Mouse (Mus musculus) inflammation-experienced regulatory T-cells, adult 6 months (primary cell): ENCODE data around the gene Camk2b. TPM values are rescaled to one million over a fixed set of nuclear protein-coding genes. Genes with fewer than 3 reads are reported as not detected.
"Not testable (repeated sequence)": the region's sequence is repeated elsewhere in the genome, so short reads cannot be mapped to it uniquely, and the experiment has no call there.

Experiments
- ATAC-seq: one replicate; pipeline ENCODE4 v1.8.0; 2017
- polyA plus RNA-seq, 3 experiments: library from polyadenylated mRNA; unstranded; fragments of 100-300 nt; shearing (Covaris generic); gene quantifications; one replicate each; pipeline ENCODE4 v1.2.1; 2017

The Camk2b gene
- polyA plus RNA-seq: 10 to 100 TPM in 2 of 3 experiments, 1 to 10 TPM in 1; 5.3 to 16.7 (median 11.0) TPM

DNA sequence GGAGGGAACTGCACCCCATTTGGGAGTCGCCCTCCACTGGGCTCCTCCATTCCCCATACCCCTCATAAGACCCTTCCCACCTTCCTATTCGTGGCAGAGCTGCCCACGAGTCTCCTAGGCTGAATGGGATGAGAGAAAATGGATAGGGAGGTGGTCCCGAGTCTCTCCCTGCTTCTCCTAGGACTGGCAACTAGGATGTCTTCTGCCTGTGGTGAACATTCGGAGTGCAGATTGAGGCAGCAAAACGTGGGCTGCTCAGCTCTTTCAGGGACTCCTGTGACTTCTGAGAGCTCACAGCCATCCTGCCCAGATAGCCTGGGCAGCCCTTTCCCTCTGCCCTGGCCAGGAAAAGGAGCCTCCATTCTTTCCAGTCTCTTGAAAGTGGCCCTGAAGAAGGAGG, at the start of gene Camk2b:
TSS of gene Camk2b (minus strand) at position 187 of the 400 bp plus-strand sequence.
- no peak for ATAC-seq

GRCm38 (mm10) chr11:6111734-6112484, 45.7 kb upstream of the Camk2b start:
- ATAC-seq: no peak

- no peak for ATAC-seq
Observed at GRCm38 (mm10) chr11:6109990-6110389, 43.8 kb upstream of the Camk2b start.

GRCm38 (mm10) chr11:6108296-6108695, 42.1 kb upstream of the Camk2b start:
- no peak for ATAC-seq

DNA sequence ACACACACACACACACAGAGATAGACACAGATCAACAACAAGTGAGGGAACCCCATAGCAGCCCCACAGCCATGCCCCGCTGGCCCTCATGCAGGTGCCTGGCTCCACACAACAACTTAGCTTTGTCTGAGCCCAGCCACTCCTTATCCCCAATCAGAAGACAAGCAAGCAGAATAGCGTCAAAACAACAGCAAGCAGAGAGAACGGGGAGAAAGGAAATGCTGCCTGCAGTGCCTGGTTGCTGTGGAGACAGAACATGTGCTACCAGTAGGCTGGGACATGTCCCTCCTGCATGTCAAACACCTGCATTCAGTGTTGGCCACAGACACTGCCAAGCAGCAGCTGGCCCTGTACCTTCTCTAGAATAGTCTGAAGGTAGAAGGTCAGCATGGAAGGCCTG, 41.6 kb upstream of the Camk2b start:
- ATAC-seq: no peak

DNA sequence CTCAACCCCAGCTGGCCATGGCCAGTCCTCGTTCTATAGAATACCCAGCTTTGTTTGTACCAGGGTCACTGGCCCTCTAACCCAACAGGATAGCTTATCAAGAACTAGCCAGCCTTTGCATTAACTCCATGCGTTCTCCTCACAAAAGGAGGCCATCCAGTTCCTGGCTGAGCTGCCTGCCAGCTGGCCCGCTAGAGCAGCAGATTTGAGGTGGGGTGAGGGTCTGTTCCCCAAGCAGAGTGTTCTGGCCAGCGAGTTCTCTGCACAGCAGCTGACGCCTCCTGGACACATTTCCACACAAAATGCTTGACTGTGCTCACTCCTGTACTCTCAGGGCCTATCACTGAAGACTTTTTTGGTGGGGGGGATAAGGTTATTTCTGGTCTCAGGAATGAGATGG, 38.6 kb upstream of the Camk2b start:
- no peak for ATAC-seq

- not testable (repeated sequence) for ATAC-seq
Observed at GRCm38 (mm10) chr11:6096637-6097036, 30.5 kb upstream of the Camk2b start.

- ATAC-seq: no peak
Observed at GRCm38 (mm10) chr11:6086991-6087390, 20.8 kb upstream of the Camk2b start.

- no peak for ATAC-seq
Observed at GRCm38 (mm10) chr11:6078737-6079136, 12.6 kb upstream of the Camk2b start.

- no peak for ATAC-seq
Observed at GRCm38 (mm10) chr11:6075618-6076066, 9.5 kb upstream of the Camk2b start.

GRCm38 (mm10) chr11:6068181-6068957, 2.2 kb upstream of the Camk2b start:
- ATAC-seq: no peak

GRCm38 (mm10) chr11:6067160-6067559, 998 bp upstream of the Camk2b start:
- no peak for ATAC-seq

DNA sequence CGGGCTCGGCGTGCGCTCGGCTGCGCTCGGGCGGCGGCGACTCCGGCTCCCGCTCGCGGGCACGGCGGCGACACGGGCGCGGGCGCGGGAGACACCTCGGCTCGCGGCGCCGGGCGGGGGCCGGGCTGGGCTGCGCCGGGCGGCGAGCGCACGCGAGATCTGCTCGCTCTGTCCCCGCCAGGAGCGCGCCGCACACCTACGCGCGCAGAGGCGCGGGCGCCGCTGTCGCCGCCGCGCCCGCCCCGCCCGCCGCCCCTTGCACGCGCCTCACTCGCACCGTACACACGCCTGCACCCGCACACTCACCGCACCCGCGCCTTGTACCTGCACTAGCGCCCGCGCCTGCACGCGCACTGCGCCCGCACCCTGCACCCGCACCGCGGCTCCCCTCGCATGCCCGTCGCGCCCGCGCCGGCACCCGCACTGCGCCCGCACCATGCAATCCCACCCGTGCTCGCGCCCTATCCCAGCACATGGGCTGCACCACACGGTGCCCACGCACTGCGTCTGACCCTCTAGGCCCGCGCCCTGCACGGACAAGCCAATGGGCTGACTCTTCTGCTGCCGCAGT, 526 bp downstream of the Camk2b start:
- no peak for ATAC-seq

GRCm38 (mm10) chr11:6065046-6065521, 1.1 kb downstream of the Camk2b start:
- no peak for ATAC-seq

GRCm38 (mm10) chr11:6064215-6065045, 1.7 kb downstream of the Camk2b start:
- no peak for ATAC-seq

DNA sequence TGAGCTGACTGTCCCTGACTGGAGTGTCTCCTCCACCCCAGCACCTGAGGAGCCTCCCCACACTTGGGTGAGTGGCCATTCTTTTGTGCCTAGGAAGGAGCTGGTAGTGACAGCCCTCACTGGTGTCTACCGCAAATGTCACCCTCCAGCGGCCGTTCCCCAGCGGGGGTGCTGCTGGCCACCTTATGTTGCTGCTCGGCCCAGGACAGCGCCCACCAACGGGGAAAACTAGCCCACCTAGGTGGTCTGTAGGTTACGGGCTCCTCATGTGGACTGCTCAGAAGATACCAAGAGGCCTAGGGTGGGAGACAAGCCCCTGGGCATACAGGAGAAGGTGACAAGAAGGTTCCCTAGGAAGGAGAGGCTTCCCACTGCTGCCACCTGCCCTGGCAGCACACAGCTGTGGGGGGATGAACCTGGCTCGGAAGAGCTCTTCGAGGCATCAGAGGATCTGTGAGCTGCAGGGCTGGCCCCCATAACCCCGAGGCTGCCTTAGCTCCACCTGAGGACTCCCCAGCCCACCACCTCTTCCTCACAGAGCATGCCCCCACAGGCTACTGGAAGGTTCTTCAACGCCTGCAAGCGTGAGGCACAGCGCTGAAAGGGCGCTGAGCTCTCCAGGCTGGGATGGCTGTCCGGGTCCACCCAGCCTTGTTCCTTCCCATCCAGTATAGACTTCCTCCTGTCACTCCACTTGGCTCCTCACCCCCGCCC, 2.5 kb downstream of the Camk2b start:
- ATAC-seq: no peak

- no peak for ATAC-seq
Observed at GRCm38 (mm10) chr11:6063065-6063464, 3.1 kb downstream of the Camk2b start.

DNA sequence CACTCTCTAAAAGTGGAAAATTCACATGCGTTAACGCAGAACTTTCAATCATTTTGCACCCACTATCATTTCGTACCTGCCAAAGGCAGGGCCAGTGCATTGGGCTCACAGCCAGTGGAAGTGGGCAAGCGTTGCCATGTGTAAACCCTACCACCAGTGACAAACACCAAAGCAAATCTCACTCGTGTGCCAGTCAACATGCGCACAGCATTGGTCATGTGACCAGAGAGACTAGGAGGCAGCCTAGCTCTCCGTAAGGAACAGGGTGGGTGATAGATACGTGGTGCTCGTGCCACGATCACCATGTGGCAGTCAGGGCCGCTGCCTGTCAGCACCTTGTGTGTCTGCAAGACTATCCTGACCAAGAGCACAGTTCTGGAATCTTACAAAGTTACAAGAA, 3.8 kb downstream of the Camk2b start:
- no peak for ATAC-seq

DNA sequence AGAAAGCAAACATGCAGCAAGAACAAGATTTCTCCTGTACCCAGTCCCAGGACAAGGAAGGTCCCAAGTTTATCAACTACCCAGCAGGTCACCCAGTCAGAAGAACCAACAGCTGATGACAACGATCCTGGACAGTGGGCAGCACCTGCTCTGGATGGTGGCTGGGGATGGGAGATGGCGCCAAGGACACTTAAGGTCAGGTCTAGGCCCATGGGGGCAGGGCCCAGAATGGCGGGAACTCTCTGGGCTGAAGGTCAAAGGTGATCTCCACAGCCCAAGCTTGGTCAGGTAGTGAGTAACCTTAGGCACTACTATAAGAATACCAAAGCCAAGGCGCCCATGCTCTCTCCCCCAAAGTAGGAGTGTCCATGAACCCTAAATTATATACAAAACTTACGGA, 4.3 kb downstream of the Camk2b start:
- ATAC-seq: no peak

- no peak for ATAC-seq
Observed at GRCm38 (mm10) chr11:6059162-6059561, 7.0 kb downstream of the Camk2b start.

GRCm38 (mm10) chr11:6053386-6053785, 12.8 kb downstream of the Camk2b start:
- ATAC-seq: no peak

GRCm38 (mm10) chr11:6050066-6050560, 16.0 kb downstream of the Camk2b start:
- ATAC-seq: no peak
